In the genomic region with DNA sequence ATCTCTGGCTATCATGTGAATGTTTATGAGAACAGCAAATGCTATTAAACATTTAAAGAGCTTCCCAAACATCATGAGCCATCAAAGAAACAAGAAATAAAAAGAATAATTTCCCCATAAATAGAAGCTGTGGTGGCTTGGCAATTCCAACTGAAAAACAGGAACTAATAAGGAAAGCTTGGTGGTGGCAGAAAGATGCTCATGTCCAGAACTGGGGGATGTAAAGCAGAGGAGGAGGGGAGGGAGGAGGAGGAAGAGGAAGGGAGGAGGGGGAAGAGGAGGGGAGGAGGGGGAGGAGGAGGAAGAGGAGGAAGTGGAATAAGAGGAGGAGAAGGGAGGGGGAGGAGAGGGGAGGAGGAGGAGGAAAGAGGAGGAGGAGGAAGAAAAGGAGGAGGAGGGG, we compare ENCODE assay signal across 15 mouse cellular contexts.
"Had no signal": no experiment of that assay in that cellular context is flagged by ENCODE, and none has a peak within 500 bp of the region (broad histone marks: within the 10 kb centered on the region; RNA-seq: fewer than 3 reads in every experiment).

No protein-coding gene starts in this region.

- H3K27ac ChIP-seq: neural tube, embryonic 13.5 days; neural tube, embryonic 15.5 days; stomach, embryonic 15.5 days; stomach, postnatal 0 days had no signal

- H3K36me3 ChIP-seq: neural tube, embryonic 13.5 days; neural tube, embryonic 15.5 days; stomach, embryonic 15.5 days had no signal

- H3K9ac ChIP-seq: neural tube, embryonic 13.5 days; neural tube, embryonic 15.5 days; stomach, embryonic 15.5 days had no signal

- H3K4me1 ChIP-seq: neural tube, embryonic 13.5 days; neural tube, embryonic 15.5 days; stomach, embryonic 15.5 days had no signal

- DNase-seq: retina, postnatal 1 day; right cerebral cortex, adult 18-20 months; right cerebral cortex, postnatal 14 days; right cerebral cortex, postnatal 25 days; right cerebral cortex, postnatal 4 days; spleen, adult 18-20 months; thymus, adult 18-20 months; thymus, postnatal 14 days; thymus, postnatal 25 days; thymus, postnatal 36 days; thymus, postnatal 4 days had no signal

- H3K27me3 ChIP-seq: neural tube, embryonic 13.5 days; neural tube, embryonic 15.5 days; stomach, embryonic 15.5 days had no signal

- H3K4me2 ChIP-seq: neural tube, embryonic 13.5 days; neural tube, embryonic 15.5 days; stomach, embryonic 15.5 days had no signal

- H3K4me3 ChIP-seq: neural tube, embryonic 13.5 days; neural tube, embryonic 15.5 days; stomach, embryonic 15.5 days had no signal

- H3K9me3 ChIP-seq: neural tube, embryonic 13.5 days; neural tube, embryonic 15.5 days; stomach, embryonic 15.5 days had no signal
